Mouse (Mus musculus): Measurements from ENCODE around the gene Selplg. TPM values are rescaled to one million over a fixed set of nuclear protein-coding genes. Genes with fewer than 3 reads are reported as not detected.

Gene Selplg
- polyA plus RNA-seq, 1 experiment: 20.5 TPM

DNA sequence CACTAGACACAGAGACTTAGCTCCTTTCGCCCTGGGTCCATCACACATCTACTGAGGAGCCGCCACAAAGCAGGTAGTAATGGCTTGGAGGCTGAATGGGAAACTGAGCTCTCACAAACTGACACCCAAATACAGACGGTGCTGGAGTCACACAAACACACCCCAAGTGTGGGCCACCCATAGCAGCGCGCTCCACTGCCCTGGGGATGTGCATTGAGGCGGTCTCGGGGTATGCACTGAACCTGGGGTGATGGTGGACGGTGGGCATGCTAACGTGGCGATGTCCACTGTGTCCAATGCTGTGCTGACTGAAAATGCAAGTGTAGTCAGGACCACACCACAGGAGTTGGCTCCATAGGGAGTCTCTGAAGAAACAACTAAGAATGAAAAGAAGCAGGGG, 22.7 kb upstream of the Selplg start:
- DNase-seq: no peak
- no peak for TF ChIP-seq POLR2A (IDR thresholded peaks at IDR 0.05; ENCODE audit: low read depth, low read length)
- no peak for TF ChIP-seq CTCF (conservative IDR thresholded peaks at IDR 0.05; ENCODE audit: insufficient read depth, insufficient read length, low read depth, low read length)
- peaks cover 5% of the 10 kb centered on the region; the same call in 1 of the 2 replicates for H3K4me1 ChIP-seq (ENCODE audit: control insufficient read depth, insufficient read depth, low read length)
- no peaks in the 10 kb centered on the region for H3K36me3 ChIP-seq (ENCODE audit: control insufficient read depth, insufficient read depth, low read length)
- H3K27ac ChIP-seq (ENCODE audit: insufficient read depth, low read depth, low read length): no peak overlapping the region
- H3K4me3 ChIP-seq (ENCODE audit: insufficient read depth, low read depth, low read length): no peak overlapping the region
- WGBS: 94% methylated on average over 10 of the region's 10 CpGs
- H3K27me3 ChIP-seq (replicated peaks; ENCODE audit: control insufficient read depth, insufficient read depth, low read length): no peaks in the 10 kb centered on the region

DNA sequence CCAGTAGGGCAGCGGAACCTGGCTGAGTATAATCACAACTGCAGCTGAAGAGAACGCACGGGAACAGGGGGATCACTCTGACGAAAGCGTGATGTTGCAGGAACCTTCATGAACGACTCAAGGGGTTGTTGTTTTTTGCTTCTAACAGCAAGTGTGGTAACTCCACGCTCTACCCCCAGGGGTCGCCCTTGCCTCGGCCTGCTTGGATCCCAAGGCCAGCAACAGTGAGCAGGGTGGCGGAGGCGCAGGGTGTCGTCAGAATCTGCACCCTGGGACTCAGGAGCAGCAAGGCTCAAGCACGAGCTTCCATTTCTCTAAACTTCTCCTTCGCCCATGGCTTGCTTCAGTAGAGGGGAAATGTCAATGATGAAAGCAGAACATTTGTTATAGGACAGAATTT, 22.1 kb upstream of the Selplg start:
- WGBS: 39% methylated on average over 14 of the region's 14 CpGs

DNA sequence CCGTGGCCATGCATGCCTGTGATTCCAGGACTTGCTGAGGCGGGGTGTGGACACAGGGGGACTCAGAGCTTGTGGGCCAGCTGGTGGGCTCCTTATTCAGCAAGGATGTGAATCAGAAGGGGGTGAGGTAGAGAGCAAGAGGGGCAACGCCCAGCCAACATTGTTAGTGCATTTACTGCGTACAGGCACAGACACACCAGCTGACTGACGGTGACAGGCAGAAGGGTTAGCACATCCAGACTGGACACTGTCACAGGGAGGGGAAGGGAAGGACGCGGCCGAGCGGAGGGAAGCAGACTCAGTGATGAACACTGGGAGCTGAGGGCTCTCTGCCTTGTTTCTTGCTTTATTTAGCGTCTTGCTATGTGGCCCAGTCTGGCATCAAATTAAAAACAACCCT, 21.1 kb upstream of the Selplg start:
- no peaks in the 10 kb centered on the region for H3K36me3 ChIP-seq (ENCODE audit: control insufficient read depth, insufficient read depth, low read length)
- DNase-seq: no peak
- WGBS: 89% methylated on average over 10 of the region's 10 CpGs
- no peaks in the 10 kb centered on the region for H3K27me3 ChIP-seq (replicated peaks; ENCODE audit: control insufficient read depth, insufficient read depth, low read length)
- H3K27ac ChIP-seq (ENCODE audit: insufficient read depth, low read depth, low read length): no peak overlapping the region
- H3K4me1 ChIP-seq (ENCODE audit: control insufficient read depth, insufficient read depth, low read length): peaks cover 2% of the 10 kb centered on the region; the same call in 1 of the 2 replicates
- no peak overlapping the region for H3K4me3 ChIP-seq (ENCODE audit: insufficient read depth, low read depth, low read length)
- TF ChIP-seq POLR2A (IDR thresholded peaks at IDR 0.05; ENCODE audit: low read depth, low read length): no peak
- TF ChIP-seq CTCF (conservative IDR thresholded peaks at IDR 0.05; ENCODE audit: insufficient read depth, insufficient read length, low read depth, low read length): no peak

More for the DNA sequence above, 22.1 kb upstream of the Selplg start:
- no peaks in the 10 kb centered on the region for H3K36me3 ChIP-seq (ENCODE audit: control insufficient read depth, insufficient read depth, low read length)
- H3K4me1 ChIP-seq (ENCODE audit: control insufficient read depth, insufficient read depth, low read length): peaks cover 5% of the 10 kb centered on the region; the same call in 1 of the 2 replicates
- no peaks in the 10 kb centered on the region for H3K27me3 ChIP-seq (replicated peaks; ENCODE audit: control insufficient read depth, insufficient read depth, low read length)
- H3K4me3 ChIP-seq (ENCODE audit: insufficient read depth, low read depth, low read length): no peak overlapping the region
- peak; percentile 84 for DNase-seq
- TF ChIP-seq POLR2A (IDR thresholded peaks at IDR 0.05; ENCODE audit: low read depth, low read length) (no peak), CTCF (conservative IDR thresholded peaks at IDR 0.05; ENCODE audit: insufficient read depth, insufficient read length, low read depth, low read length) (peak; percentile 96)
- no peak overlapping the region for H3K27ac ChIP-seq (ENCODE audit: insufficient read depth, low read depth, low read length)

DNA sequence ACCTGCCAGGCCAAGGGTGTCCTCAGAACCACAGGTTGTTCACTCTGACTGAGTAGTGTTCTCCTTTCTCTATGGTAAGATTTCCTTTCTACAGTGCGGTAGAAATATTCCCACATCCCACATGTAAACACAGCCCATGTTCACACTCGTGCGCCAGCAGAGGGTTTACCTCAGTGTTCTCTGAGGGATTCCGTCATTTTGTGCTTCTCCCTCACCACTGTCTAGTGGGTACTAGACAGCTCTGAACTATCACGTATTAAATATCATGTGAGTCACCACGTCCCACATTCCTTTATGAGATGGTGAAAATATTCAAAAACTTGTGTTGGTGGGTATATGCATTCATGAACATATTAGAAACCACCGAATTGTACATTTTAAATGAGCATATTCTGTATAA, 20.0 kb upstream of the Selplg start:
- H3K27ac ChIP-seq (ENCODE audit: insufficient read depth, low read depth, low read length): no peak overlapping the region
- no peak for DNase-seq
- no peaks in the 10 kb centered on the region for H3K27me3 ChIP-seq (replicated peaks; ENCODE audit: control insufficient read depth, insufficient read depth, low read length)
- TF ChIP-seq POLR2A (IDR thresholded peaks at IDR 0.05; ENCODE audit: low read depth, low read length): no peak
- TF ChIP-seq CTCF (conservative IDR thresholded peaks at IDR 0.05; ENCODE audit: insufficient read depth, insufficient read length, low read depth, low read length): no peak
- no peaks in the 10 kb centered on the region for H3K36me3 ChIP-seq (ENCODE audit: control insufficient read depth, insufficient read depth, low read length)
- peaks cover 2% of the 10 kb centered on the region; the same call in 1 of the 2 replicates for H3K4me1 ChIP-seq (ENCODE audit: control insufficient read depth, insufficient read depth, low read length)
- no peak overlapping the region for H3K4me3 ChIP-seq (ENCODE audit: insufficient read depth, low read depth, low read length)
- WGBS: 93% methylated on average over 7 of the region's 7 CpGs

DNA sequence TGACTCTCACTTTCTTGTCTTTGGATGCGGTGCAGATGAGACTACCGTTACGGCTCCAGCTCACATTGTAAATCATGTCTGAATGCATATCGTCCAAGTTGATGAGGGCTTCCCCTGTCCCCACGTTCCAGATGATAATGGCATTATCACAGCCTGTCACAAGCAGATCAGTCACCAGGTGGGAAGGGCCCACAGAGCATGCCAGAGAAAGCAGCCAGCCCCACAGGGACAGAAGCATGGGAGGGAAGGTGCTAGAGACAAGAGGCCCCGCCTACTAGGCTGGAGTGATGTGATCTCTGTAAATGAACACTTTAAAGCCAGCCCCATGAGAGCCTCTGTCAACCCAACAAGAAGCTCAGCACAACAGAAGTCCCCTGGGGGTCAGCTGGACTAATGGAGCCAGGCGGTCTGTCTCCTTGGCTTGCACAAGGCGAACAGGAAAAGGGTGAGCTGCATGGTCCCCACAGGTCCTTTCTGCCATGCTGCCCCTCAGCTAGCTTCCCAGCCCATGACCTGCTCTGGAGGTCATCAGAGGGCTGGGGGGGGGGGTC, 18.3 kb upstream of the Selplg start:
- 67% methylated on average over 8 of the region's 8 CpGs for WGBS
- no peak for DNase-seq
- no peak overlapping the region for H3K27ac ChIP-seq (ENCODE audit: insufficient read depth, low read depth, low read length)
- H3K4me1 ChIP-seq (ENCODE audit: control insufficient read depth, insufficient read depth, low read length): no peaks in the 10 kb centered on the region
- H3K4me3 ChIP-seq (ENCODE audit: insufficient read depth, low read depth, low read length): no peak overlapping the region
- TF ChIP-seq CTCF (conservative IDR thresholded peaks at IDR 0.05; ENCODE audit: insufficient read depth, insufficient read length, low read depth, low read length) (no peak), POLR2A (IDR thresholded peaks at IDR 0.05; ENCODE audit: low read depth, low read length) (no peak)
- H3K36me3 ChIP-seq (ENCODE audit: control insufficient read depth, insufficient read depth, low read length): no peaks in the 10 kb centered on the region
- no peaks in the 10 kb centered on the region for H3K27me3 ChIP-seq (replicated peaks; ENCODE audit: control insufficient read depth, insufficient read depth, low read length)

DNA sequence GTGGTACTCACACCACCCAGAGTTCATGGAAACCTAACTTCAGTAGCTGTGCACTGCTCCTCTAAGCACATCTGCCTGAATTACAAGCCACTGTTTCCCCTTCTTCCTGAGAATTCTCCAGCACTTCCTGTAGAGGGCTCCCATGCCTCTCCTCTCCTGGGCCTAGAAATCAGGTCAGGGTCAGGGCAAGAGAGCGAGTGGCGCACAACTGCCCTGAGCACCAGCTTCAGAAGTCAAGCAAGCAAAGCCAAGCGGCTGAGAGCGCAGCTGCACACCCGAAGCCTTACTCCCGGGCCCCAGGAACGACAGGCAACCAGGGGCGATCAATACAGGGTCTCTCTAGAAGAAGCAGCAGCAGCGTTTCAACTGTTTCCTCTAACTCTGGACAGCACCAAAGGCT, 15.2 kb upstream of the Selplg start:
- Histone ChIP-seq H3K4me1 (ENCODE audit: control insufficient read depth, insufficient read depth, low read length) (no peaks in the 10 kb centered on the region), H3K27ac (ENCODE audit: insufficient read depth, low read depth, low read length) (no peak overlapping the region), H3K27me3 (replicated peaks; ENCODE audit: control insufficient read depth, insufficient read depth, low read length) (no peaks in the 10 kb centered on the region), H3K4me3 (ENCODE audit: insufficient read depth, low read depth, low read length) (no peak overlapping the region), H3K36me3 (ENCODE audit: control insufficient read depth, insufficient read depth, low read length) (0 out of 2 replicates have a peak, but pooled peaks cover 2% of the 10 kb centered on the region)
- no peak for TF ChIP-seq POLR2A (IDR thresholded peaks at IDR 0.05; ENCODE audit: low read depth, low read length)
- TF ChIP-seq CTCF (conservative IDR thresholded peaks at IDR 0.05; ENCODE audit: insufficient read depth, insufficient read length, low read depth, low read length): no peak
- 80% methylated on average over 9 of the region's 9 CpGs for WGBS
- DNase-seq: no peak

DNA sequence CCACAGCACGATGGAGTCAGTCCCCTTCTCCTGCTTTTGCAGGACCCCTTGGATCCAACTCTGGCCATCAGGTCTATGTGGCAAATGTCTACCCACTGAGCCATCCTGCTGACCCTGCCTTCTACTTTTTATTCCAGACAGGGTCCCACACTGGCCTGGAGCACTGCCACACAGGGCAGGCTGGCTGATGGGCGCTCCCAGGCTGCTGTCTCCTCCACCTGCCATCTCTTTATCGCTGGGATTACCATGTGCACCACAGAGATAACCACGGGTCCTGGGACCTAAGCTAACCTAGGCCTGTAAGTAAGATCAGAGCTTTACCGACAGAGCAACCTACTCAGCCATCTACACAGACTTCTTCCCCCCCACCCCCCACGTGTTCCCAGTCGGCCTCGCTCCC, 14.2 kb upstream of the Selplg start:
- no peaks in the 10 kb centered on the region for H3K4me1 ChIP-seq (ENCODE audit: control insufficient read depth, insufficient read depth, low read length)
- DNase-seq: no peak
- no peak overlapping the region for H3K4me3 ChIP-seq (ENCODE audit: insufficient read depth, low read depth, low read length)
- 0 out of 2 replicates have a peak, but pooled peaks cover 2% of the 10 kb centered on the region for H3K36me3 ChIP-seq (ENCODE audit: control insufficient read depth, insufficient read depth, low read length)
- 96% methylated on average over 8 of the region's 8 CpGs for WGBS
- TF ChIP-seq CTCF (conservative IDR thresholded peaks at IDR 0.05; ENCODE audit: insufficient read depth, insufficient read length, low read depth, low read length) (no peak), POLR2A (IDR thresholded peaks at IDR 0.05; ENCODE audit: low read depth, low read length) (no peak)
- no peak overlapping the region for H3K27ac ChIP-seq (ENCODE audit: insufficient read depth, low read depth, low read length)
- no peaks in the 10 kb centered on the region for H3K27me3 ChIP-seq (replicated peaks; ENCODE audit: control insufficient read depth, insufficient read depth, low read length)

Measured in kidney, adult 2 months (tissue).